Mouse (Mus musculus): Measurements from ENCODE around the gene Tbc1d9b. TPM values are rescaled to one million over a fixed set of nuclear protein-coding genes. Genes with fewer than 3 reads are reported as not detected.
A peak's percentile ranks its signal among the peaks of the same experiment; 100 is the strongest.

Gene Tbc1d9b
- total RNA-seq, 2 experiments from 2014 or later = 41.8 to 43.4 TPM

DNA sequence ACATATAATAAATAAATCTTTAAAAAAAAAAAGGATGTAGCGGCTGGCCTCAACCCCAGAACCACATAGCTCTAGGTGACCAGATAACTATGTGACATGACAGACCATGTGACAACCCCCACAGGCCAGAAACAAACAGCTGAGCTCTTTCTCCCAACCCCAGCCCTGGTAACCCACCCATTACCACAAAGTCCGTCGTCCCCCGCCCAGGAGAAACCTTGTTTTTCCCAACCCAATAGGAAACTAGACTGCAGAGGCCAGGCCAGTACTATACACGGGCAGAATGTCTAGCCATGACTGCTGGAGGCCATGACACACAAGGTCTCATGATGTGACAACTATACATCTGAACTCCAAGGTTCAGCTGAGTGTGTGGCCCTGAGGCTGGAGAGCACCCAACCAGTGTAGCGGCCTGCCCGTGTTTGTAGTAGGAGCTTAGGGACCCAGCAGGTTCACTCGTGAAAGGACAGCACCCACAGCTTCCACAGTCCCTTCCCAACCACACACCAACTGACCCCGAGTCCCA lies 72.2 kb downstream of the Tbc1d9b start:
- no peak for DNase-seq
- intact Hi-C loops (cut with DNase I) = no loop called here

DNA sequence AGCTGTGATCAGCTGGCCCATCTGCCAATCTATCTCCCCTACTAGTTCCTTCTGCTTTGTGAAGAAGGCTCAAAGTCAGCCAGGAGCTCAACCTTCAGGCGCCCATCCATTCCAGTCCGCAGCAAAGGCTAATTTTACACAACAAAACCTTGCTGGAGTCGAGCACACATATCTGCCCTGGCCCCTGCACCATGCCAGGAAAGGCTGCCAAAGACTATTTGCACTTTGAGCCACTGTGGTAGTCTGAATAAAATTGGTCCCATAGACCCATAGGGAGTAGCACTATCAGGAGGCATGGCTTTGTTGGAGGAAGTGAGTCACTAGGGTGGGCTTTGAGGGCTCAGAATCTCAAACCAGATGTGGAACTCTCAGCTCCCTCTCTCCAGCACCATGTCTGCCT lies 74.2 kb downstream of the Tbc1d9b start:
- intact Hi-C loops (cut with DNase I) = no loop called here
- DNase-seq = no peak

DNA sequence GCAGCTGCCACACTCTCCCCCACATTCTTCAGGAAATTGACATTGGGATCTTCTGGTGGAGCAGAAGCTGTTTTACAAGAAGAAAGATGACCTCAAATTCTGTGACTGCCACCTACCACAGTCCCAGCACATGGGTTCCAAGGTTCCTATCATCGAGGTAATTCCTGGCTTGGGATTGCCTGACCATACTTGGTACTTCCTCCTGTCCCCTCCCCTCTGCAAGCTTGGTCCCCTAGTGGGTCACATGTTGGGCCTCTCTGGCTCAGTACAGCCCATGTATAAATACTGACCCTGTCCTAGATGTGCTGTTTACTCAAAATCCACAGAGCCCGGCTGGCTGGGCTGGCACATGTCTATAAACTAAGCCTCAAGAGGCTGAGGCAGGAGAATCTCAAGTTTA lies 74.8 kb downstream of the Tbc1d9b start:
- intact Hi-C loops (cut with DNase I) = no loop called here
- DNase-seq = no peak

DNA sequence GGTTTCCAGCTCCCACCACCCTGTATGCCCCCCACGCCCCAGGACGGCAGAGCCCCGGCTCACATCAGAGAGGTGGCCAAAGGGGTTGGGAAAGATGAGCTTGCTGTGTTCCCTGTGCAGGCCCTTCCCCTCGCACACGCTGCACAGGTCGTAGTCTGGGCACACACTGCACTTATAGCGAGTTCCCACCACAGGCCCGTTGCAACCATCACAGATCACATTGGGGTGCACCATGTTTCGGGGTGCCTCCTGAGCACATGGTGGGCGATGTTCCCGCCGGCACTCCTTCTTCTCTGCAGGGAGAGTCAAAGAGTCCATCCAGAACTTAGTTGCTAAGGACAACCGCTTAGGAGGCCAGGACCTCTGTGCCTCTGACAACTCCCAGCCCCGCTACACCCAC lies 76.1 kb downstream of the Tbc1d9b start:
- intact Hi-C loops (cut with DNase I) = no loop called here
- no peak for DNase-seq

DNA sequence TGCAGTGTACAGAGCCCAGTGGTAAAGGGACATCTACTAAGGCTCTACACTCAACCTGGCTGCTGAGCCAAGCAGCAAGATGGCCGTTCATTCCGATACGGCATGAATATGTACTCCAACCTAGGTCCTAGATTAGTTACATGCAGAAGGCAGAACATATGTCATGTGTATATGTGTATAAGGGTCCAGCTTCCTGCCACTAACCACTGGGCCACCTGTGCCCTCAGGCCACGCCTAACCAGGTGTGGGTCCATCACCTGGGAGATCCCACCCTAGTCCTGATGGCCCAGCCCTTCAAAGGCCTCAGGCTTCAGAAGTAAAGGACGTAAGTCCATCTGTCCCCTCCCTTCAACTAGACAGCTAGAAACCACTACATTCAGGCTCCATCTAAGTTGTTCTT lies 76.8 kb downstream of the Tbc1d9b start:
- intact Hi-C loops (cut with DNase I) = loop anchor here (2.0 kb wide), 1 partner anchor 13 kb away; no protein-coding TSS in a partner anchor
- DNase-seq = no peak

DNA sequence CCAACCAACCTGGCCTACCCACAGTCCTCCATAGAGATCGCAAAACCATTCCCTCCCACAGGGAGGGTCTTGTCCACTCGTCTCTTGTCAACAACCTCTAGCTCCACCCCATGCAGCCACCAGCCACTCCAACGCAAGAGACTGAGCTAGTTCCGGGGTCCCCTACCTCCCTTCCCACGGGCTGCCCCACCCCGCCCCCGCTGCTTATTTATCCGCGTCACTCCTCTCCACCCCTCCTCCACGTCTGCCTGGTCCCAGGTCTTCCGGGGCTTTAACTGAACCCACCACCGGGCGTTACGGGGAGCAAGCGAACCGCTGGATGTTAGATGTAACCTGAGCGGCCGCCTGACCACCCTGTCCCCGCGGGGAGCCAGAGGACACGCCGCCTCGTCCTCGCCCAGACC lies 78.9 kb downstream of the Tbc1d9b start:
- intact Hi-C loops (cut with DNase I) = loop anchor here (2.0 kb wide), 1 partner anchor 15 kb away; no protein-coding TSS in a partner anchor
- peak; percentile 89 for DNase-seq

DNA sequence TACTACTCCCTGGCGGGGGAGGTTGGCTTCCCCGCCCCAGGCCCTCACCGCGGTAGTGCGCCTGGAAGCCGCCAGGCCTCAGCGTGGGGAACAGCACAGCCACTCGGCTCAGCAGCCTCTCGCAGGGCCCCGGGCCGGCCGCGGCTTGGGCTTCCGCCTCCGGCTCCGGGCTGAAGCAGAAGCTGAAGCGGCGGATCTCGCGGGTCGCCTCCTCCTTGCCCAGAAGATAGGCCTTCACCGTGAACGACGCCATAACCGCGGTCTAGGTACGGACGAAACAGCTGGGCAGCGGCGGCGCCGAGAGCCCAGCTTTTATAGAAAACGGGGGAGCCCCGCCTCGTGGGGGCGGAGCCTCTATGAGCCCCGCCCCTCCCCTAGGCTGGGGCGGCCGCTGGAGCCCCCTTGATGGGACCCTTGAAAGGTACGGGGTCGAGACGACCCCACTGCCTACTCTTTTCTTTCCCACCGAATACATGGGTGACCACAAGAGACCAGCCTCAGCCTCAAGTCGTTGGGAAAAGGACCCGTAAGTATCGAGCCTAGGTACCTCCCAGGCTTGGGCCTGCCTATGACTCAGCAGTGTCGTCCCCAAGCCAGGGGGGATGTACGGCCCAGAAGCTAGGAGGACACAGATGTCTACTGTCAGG lies 79.4 kb downstream of the Tbc1d9b start, which contains the start of the genes Sqstm1 and Mgat4b:
Gene Sqstm1 (minus strand): TSS at position 323 of the 647 bp plus-strand sequence.
Gene Mgat4b (plus strand): TSS at position 386 of the 647 bp plus-strand sequence.
- peak; percentile 88 to 92 for DNase-seq
- intact Hi-C loops (cut with DNase I) = loop anchor here (2.0 kb wide), 1 partner anchor 14 kb away; no protein-coding TSS in a partner anchor

DNA sequence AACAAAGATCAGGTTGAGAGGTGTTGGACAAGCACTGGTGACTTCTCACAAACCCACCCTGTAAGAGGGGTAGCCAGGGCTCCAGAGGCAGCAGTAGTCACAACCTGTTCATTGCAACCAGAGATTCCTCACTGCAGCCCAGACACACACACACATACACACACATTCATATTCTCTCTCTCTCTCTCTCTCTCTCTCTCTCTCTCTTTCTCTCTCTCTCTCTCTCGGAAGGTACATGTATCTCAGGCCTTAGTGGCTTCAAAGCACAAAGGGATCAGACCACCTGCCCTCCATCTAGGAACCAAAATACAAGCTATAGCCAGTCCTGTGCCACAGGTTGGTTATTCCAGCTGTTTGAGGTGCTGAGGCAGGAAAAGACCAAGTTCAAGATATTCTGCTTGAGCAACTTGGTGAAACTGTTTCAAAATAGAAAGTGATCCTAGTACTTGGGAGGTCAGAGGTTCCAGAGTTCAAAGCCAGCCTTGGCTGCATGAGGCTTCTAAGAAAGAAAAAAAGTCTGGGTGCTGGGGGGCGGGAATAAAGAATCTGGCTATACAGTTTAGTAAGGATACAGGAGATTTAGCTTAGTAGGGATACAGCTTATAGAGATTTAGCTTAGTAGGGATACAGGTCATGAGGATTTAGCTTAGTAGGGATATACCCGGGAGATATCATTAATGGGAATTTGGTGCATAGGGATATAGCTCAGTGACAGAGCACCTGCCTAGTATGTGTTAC lies 80.3 kb downstream of the Tbc1d9b start:
- intact Hi-C loops (cut with DNase I) = loop anchor here (2.0 kb wide), 1 partner anchor 13 kb away; no protein-coding TSS in a partner anchor
- no peak for DNase-seq

DNA sequence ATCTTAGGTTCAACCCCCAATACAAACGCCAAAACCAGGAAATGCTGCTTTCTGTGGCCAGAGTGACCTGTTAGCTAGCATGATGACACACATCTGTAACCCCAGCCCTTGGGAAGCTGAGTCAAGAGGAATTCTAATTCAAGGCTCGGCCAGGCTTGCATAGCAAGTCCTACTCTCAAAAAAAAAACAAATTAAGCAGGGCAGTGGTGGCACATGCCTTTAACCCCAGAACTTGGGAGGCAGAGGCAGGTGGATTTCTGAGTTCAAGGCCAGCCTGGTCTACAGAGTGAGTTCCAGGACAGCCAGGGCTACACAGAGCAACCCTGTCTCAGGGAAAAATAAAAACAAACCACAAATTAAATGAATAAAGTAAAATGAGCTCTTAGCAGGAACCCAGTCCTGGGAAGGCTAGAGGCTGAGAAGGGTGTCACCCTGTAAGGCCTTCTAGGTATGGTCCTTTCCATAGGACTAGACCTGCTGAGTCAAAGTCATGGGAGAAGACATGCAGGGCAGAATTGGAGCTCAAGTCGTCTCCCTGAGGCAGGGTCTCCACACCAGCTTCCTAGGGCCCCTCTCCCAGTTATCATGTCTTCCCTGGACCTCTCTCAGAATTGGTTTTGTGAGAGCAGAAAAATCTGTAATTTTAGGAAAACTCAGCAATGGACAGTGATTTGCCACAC lies 81.0 kb downstream of the Tbc1d9b start:
- intact Hi-C loops (cut with DNase I) = no loop called here
- DNase-seq = no peak

DNA sequence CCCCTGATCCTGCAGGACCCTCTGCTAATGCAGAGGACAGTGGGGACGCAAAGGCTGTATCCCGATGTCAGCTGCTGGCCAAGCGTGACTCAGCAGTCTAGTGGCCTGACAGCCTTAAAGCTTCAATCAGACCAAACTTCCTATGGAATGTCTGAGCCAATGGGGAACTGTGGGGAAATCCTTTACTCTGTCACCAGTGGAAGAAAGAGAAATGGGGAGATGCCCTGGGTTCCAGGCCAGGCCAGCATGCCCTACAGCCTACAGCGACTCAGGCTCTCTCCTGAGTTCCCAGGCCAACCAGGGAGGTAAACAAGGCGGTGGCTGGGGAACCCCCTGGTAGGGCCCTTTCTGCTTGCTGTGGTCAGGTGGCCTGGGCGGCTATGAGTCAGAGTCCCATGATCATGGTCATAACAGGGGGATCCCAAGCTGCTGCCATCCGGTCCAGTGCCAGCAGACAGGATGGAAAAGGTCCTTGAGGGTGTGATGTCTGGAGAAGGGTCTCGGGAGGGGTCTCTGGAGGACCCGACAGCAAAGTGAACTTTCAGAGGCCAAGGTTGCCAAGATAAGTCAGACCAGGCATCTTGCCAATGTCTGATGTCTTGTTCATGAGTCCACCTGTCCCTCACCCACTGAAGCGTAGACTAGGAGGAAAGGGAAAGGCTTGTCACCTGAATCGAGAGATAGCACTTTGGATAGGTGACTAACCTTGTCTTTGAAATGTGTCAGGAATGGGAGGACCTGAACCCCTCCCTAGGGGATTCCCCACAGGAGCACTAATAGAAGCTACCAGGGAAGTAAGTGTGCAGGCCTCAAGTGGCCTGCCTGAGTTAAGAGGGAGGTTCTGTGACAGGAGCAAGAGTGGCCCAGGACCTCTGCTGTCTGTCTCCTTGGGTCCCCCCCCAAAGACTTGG lies 81.9 kb downstream of the Tbc1d9b start:
- peak; percentile 75 to 81 for DNase-seq
- intact Hi-C loops (cut with DNase I) = no loop called here

DNA sequence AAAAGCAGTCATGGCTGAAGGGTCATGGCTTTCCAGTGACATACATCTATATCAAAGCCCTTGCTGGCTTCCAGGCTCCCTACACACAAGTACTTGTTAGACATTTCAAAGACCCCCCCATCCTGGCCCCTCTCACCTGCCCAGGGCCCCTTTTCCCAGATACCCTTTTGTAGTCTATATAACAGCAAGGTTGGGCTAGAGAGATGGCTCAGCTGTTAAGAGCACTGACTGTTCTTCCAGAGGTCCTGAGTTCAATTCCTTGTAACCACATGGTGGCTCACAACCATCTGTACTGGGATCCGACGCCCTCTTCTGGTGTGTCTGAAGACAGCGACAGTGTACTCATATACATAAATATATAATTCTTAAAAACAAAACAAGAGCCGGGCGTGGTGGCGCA lies 83.4 kb downstream of the Tbc1d9b start:
- DNase-seq = no peak
- intact Hi-C loops (cut with DNase I) = no loop called here

DNA sequence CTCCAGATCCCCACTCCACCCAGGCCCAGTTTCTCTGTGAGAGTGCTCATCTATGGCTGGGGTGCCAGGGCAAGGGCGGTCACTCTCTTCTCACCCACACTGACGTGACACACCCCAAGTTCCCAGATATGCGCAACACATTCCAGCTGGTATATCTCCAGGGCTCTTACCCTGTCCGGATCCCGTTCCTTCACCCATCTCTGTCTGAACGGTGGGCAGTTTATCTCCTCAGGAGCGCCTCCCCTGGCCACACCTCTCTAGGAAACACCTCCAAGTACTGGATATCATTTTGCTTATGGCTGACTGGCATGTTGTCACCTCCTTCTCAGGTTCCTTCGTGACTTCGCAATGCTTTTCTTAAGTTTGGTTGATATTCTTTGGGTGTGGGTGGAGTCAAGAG lies 84.4 kb downstream of the Tbc1d9b start:
- intact Hi-C loops (cut with DNase I) = no loop called here
- no peak for DNase-seq

DNA sequence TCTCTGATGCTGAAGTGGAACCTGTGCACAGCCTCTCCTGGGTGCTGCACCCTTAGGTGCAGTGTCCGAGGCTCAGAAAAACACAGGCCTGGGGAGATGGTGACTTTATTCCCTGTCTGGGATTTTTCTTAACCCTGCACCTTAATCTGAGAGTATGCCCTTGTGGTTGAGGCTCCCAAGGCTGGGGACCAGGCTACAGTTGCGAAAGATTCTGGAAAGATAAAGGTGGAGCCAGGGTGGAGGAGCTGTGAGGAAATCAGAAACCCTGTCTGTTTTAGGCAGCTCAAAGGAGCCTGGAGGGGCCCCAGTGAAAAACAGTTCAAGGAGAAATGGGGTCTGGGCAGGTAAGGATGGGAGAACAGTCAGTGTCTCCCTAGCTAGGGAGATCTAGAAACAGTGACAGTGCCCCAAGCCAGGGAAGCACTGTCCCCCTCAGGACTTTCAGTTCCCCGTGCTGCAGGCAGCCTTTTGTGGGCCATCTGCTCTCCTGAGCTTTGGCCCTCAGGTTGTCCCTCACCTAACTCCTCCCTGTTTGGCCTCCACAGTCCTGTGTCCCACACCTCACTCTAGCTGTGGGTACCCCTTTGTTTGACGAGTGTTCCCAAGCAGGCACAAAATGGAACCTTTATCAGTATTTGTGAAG lies 85.6 kb downstream of the Tbc1d9b start:
- intact Hi-C loops (cut with DNase I) = no loop called here
- no peak for DNase-seq

DNA sequence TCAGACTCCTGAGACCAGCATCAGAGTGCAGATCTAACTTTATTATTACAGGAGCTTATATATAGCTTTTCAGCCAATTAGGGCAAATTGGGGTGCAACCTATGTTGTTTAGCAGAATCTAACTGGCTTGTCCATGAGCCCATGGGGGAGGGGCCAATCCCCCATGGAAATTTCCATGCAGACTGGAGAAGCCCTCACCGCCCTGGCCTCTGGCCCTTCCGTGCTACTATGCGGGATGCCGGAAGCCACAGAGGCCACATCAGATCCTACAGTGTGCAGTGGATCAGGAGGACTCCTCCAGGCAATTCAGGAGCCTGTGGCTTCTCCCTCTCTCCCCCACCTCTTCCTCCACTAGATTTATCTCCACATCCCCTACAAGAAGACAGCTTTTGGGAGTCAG lies 86.6 kb downstream of the Tbc1d9b start:
- intact Hi-C loops (cut with DNase I) = no loop called here
- no peak for DNase-seq

DNA sequence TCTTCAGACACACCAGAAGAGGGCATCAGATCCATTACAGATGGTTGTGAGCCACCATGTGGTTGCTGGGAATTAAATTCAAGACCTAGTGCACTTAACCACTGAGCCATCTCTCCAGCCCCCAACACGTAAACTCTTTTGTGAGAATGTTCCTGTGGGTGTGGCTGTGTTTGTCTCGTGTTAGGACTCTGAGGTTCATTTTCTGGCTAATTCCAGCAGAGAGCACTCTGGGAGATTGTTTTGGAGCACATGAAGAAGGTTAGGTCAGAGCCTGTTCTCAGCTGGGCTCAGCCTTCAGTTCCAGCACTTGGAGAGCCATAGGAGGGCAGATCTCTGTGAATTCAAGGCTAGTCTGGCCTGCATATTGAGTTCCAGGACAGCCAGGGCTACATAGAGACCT lies 88.6 kb downstream of the Tbc1d9b start:
- intact Hi-C loops (cut with DNase I) = no loop called here
- DNase-seq = no peak

Measured in heart, postnatal 14 days (tissue).